Mouse (Mus musculus) heart, postnatal 0 days (tissue): ENCODE data around the gene Spsb1. TPM values are rescaled to one million over a fixed set of nuclear protein-coding genes. Genes with fewer than 3 reads are reported as not detected.

Experiments
- ATAC-seq: fragments of 200-750 bp; cut with Nextera tagmentation; 2 replicates; pipeline ENCODE4 v1.8.0; 2017; ENCODE audit warnings: low read depth, moderate number of reproducible peaks, moderate library complexity; ENCODE audit not compliant: insufficient read depth
- DNase-seq: peaks from one replicate; pipeline ENCODE4 v3.0.0-alpha.2; 2016; ENCODE audit warnings: low spot score
- H3K27ac ChIP-seq: fragments of 300-500 bp; sonication (generic); 2 replicates; pipeline ENCODE4 v1.5.1; 2014; ENCODE audit warnings: low read depth, mild to moderate bottlenecking
- H3K27me3 ChIP-seq: fragments of 300-500 bp; sonication (generic); 2 replicates; pipeline ENCODE4 v1.6.1; 2014; ENCODE audit warnings: low read length, mixed read lengths; ENCODE audit not compliant: control insufficient read depth, insufficient read depth
- H3K36me3 ChIP-seq: fragments of 300-500 bp; sonication (generic); replicated peaks from 2 replicates; pipeline ENCODE4 v1.6.1; 2014; ENCODE audit warnings: low read length, mixed read lengths; ENCODE audit not compliant: control insufficient read depth, insufficient read depth
- H3K4me1 ChIP-seq: fragments of 300-500 bp; sonication (generic); 2 replicates; pipeline ENCODE4 v1.6.1; 2014; ENCODE audit warnings: antibody characterized with exemption; ENCODE audit not compliant: control insufficient read depth, insufficient read depth
- H3K4me2 ChIP-seq: fragments of 300-500 bp; sonication (generic); 2 replicates; pipeline ENCODE4 v1.6.1; 2014; ENCODE audit warnings: low read depth, mild to moderate bottlenecking, low read length, moderate library complexity
- H3K4me3 ChIP-seq: fragments of 300-500 bp; sonication (generic); 2 replicates; pipeline ENCODE4 v1.5.1; 2014; ENCODE audit warnings: low read depth, low read length
- H3K9ac ChIP-seq: fragments of 300-500 bp; sonication (generic); replicated peaks from 2 replicates; pipeline ENCODE4 v1.6.1; 2014; ENCODE audit warnings: low read depth, low read length, mixed read lengths
- H3K9me3 ChIP-seq: fragments of 300-500 bp; sonication (generic); replicated peaks from 2 replicates; pipeline ENCODE4 v1.6.1; 2016; ENCODE audit warnings: low read length; ENCODE audit not compliant: control insufficient read depth
- CTCF ChIP-seq: IDR thresholded peaks from 2 replicates; pipeline ENCODE4 v1.5.1; 2016; ENCODE audit warnings: antibody characterized with exemption, control low read depth, low read depth
- EP300 ChIP-seq: IDR thresholded peaks from 2 replicates; pipeline ENCODE4 v1.6.1; 2016; ENCODE audit warnings: antibody characterized with exemption, low read depth
- WGBS: fragments of 180-500 bp; shearing (Covaris S2); extraction: QIAGEN DNeasy Blood & Tissue Kit; methylation state at CpG from one replicate; pipeline ENCODE4 v1.1.7; 2014; 5-methylcytosine and 5-hydroxymethylcytosine counted together
- polyA plus RNA-seq: library from polyadenylated mRNA; unstranded; fragments of >200 nt; fragmentation: Nextera tagmentation; extraction: Ambion mirVana; gene quantifications from 2 replicates; pipeline ENCODE4 v1.2.1, GENCODE M21; 2015
- total RNA-seq: library from RNA; depleted of rRNA; stranded (reverse); fragments of >200 nt; gene quantifications from 2 replicates; pipeline ENCODE4 v1.2.3, GENCODE M21; 2014; ENCODE audit warnings: low replicate concordance

Spsb1 gene
- total and polyA plus RNA-seq, 2 experiments from 2014 or later: 13.2 to 15.2 TPM

- WGBS: 45% methylated on average over 10 of the region's 10 CpGs
- H3K27me3 ChIP-seq: no peaks in the 10 kb centered on the region
- TF ChIP-seq EP300: no peak
- TF ChIP-seq CTCF: no peak
- ATAC-seq: no peak
- H3K4me1 ChIP-seq: peaks cover 6% of the 10 kb centered on the region; the same call in 1 of the 2 replicates
- H3K4me2 ChIP-seq: peak overlapping the region; percentile 33; the same call in 1 of the 2 replicates
- no peak overlapping the region for H3K9ac ChIP-seq
- DNase-seq: no peak
- H3K27ac ChIP-seq: no peak overlapping the region
- H3K36me3 ChIP-seq: no peaks in the 10 kb centered on the region
- no peaks in the 10 kb centered on the region for H3K9me3 ChIP-seq
- no peak overlapping the region for H3K4me3 ChIP-seq
Observed at GRCm38 (mm10) chr4:149855180-149855891, 99.5 kb downstream of the Spsb1 start.

- Histone ChIP-seq H3K27ac (no peak overlapping the region), H3K4me1 (peaks cover 6% of the 10 kb centered on the region; the same call in 1 of the 2 replicates), H3K9ac (no peak overlapping the region), H3K27me3 (no peaks in the 10 kb centered on the region), H3K36me3 (no peaks in the 10 kb centered on the region), H3K9me3 (no peaks in the 10 kb centered on the region), H3K4me3 (peak overlapping the region; percentile 2; the same call in 1 of the 2 replicates), H3K4me2 (peak overlapping the region; percentile 33)
- 44% methylated on average over 9 of the region's 9 CpGs for WGBS
- DNase-seq (no peak), ATAC-seq (no peak)
- no peak for TF ChIP-seq EP300
- TF ChIP-seq CTCF: no peak
Observed at GRCm38 (mm10) chr4:149854770-149855169, 100.1 kb downstream of the Spsb1 start.

- TF ChIP-seq CTCF (no peak; the same call in 1 of the 2 replicates), EP300 (no peak)
- peak; percentile 51 for ATAC-seq
- Histone ChIP-seq H3K9me3 (no peaks in the 10 kb centered on the region), H3K4me1 (peaks cover 6% of the 10 kb centered on the region; the same call in 1 of the 2 replicates), H3K9ac (no peak overlapping the region), H3K27me3 (no peaks in the 10 kb centered on the region), H3K36me3 (no peaks in the 10 kb centered on the region), H3K4me2 (peak overlapping the region; percentile 33), H3K27ac (no peak overlapping the region), H3K4me3 (peak overlapping the region; percentile 2; the same call in 1 of the 2 replicates)
- peak; percentile 54 for DNase-seq
- WGBS: 2% methylated on average over 21 of the region's 21 CpGs
Observed at GRCm38 (mm10) chr4:149854301-149854708, 100.5 kb downstream of the Spsb1 start.

- H3K4me3 ChIP-seq: no peak overlapping the region
- H3K4me2 ChIP-seq: peak overlapping the region; percentile 33
- no peak overlapping the region for H3K9ac ChIP-seq
- H3K27me3 ChIP-seq: no peaks in the 10 kb centered on the region
- peaks cover 6% of the 10 kb centered on the region; the same call in 1 of the 2 replicates for H3K4me1 ChIP-seq
- no peaks in the 10 kb centered on the region for H3K36me3 ChIP-seq
- TF ChIP-seq EP300 (no peak), CTCF (no peak)
- DNase-seq (no peak), ATAC-seq (no peak)
- 70% methylated on average over 4 of the region's 4 CpGs for WGBS
- H3K9me3 ChIP-seq: no peaks in the 10 kb centered on the region
- no peak overlapping the region for H3K27ac ChIP-seq
Observed at GRCm38 (mm10) chr4:149853698-149854284, 101.1 kb downstream of the Spsb1 start.

GRCm38 (mm10) chr4:149851554-149851953 is 103.3 kb downstream of the Spsb1 start:
- H3K27ac ChIP-seq: no peak overlapping the region
- no peaks in the 10 kb centered on the region for H3K9me3 ChIP-seq
- no peaks in the 10 kb centered on the region for H3K27me3 ChIP-seq
- no peak overlapping the region for H3K4me3 ChIP-seq
- DNase-seq (no peak), ATAC-seq (no peak)
- H3K4me1 ChIP-seq: peaks cover 6% of the 10 kb centered on the region; the same call in 1 of the 2 replicates
- no peak overlapping the region for H3K9ac ChIP-seq
- WGBS: 77% methylated on average over 8 of the region's 8 CpGs
- H3K4me2 ChIP-seq: no peak overlapping the region
- TF ChIP-seq EP300 (no peak), CTCF (no peak)
- H3K36me3 ChIP-seq: no peaks in the 10 kb centered on the region
